Mouse (Mus musculus): ENCODE measurements around the gene Ino80e.
A peak's percentile ranks its signal among the peaks of the same experiment; 100 is the strongest.

Gene Ino80e

GRCm38 (mm10) chr7:126855641-126856040 lies 6.5 kb downstream of the Ino80e start:
- DNase-seq = peak; percentile 41 to 58

- DNase-seq = no peak
Observed at GRCm38 (mm10) chr7:126853454-126853853, 8.7 kb downstream of the Ino80e start.

- no peak for DNase-seq
Observed at GRCm38 (mm10) chr7:126851192-126851591, 11.0 kb downstream of the Ino80e start.

GRCm38 (mm10) chr7:126850161-126850560 lies 12.0 kb downstream of the Ino80e start:
- peak in 1 of 2 experiments; percentile 0 for DNase-seq

- peak in 1 of 2 experiments; percentile 4 for DNase-seq
Observed at GRCm38 (mm10) chr7:126848794-126849193, 13.4 kb downstream of the Ino80e start.

- peak; percentile 14 to 41 for DNase-seq
Observed at GRCm38 (mm10) chr7:126847421-126848398, 14.5 kb downstream of the Ino80e start.

GRCm38 (mm10) chr7:126847116-126847420 lies 15.1 kb downstream of the Ino80e start, which contains the start of gene Doc2a:
Gene Doc2a (plus strand): TSS chr7:126847416.
- peak in 1 of 2 experiments; percentile 0 for DNase-seq

GRCm38 (mm10) chr7:126845516-126845915 lies 16.7 kb downstream of the Ino80e start:
- no peak for DNase-seq

- peak in 1 of 2 experiments; percentile 0 for DNase-seq
Observed at GRCm38 (mm10) chr7:126843276-126843675, 18.9 kb downstream of the Ino80e start.

GRCm38 (mm10) chr7:126833294-126833693 lies 28.9 kb downstream of the Ino80e start:
- no peak for DNase-seq

- peak; percentile 85 to 88 for DNase-seq
Observed at GRCm38 (mm10) chr7:126832036-126832598, 30.1 kb downstream of the Ino80e start.

- no peak for DNase-seq
Observed at GRCm38 (mm10) chr7:126831539-126831938, 30.6 kb downstream of the Ino80e start, which contains the start of gene 4930451I11Rik. Gene 4930451I11Rik (minus strand): TSS chr7:126831639.

- DNase-seq = no peak
Observed at GRCm38 (mm10) chr7:126825952-126826351, 36.2 kb downstream of the Ino80e start.

GRCm38 (mm10) chr7:126825403-126825802 lies 36.8 kb downstream of the Ino80e start:
- no peak for DNase-seq

GRCm38 (mm10) chr7:126823940-126824339 lies 38.2 kb downstream of the Ino80e start:
- peak in 1 of 2 experiments; percentile 31 for DNase-seq

GRCm38 (mm10) chr7:126823202-126823711 lies 38.9 kb downstream of the Ino80e start:
- peak; percentile 62 to 66 for DNase-seq

- peak; percentile 63 to 70 for DNase-seq
Observed at GRCm38 (mm10) chr7:126822741-126823140, 39.4 kb downstream of the Ino80e start.

GRCm38 (mm10) chr7:126821835-126822511 lies 40.2 kb downstream of the Ino80e start:
- peak; percentile 92 to 94 for DNase-seq

- DNase-seq = peak in 1 of 2 experiments; percentile 6
Observed at GRCm38 (mm10) chr7:126818818-126819217, 43.4 kb downstream of the Ino80e start.

- DNase-seq = no peak
Observed at GRCm38 (mm10) chr7:126817595-126817994, 44.6 kb downstream of the Ino80e start.

GRCm38 (mm10) chr7:126816494-126816893 lies 45.7 kb downstream of the Ino80e start:
- DNase-seq = no peak

GRCm38 (mm10) chr7:126815726-126816222 lies 46.4 kb downstream of the Ino80e start:
- no peak for DNase-seq
